Mouse (Mus musculus) MEL (cell line): ENCODE results near the gene 6330409D20Rik. TPM values are rescaled to one million over a fixed set of nuclear protein-coding genes. Genes with fewer than 3 reads are reported as not detected.
A peak's percentile ranks its signal among the peaks of the same experiment; 100 is the strongest.

Experiments
- DNase-seq: peaks from one replicate; pipeline ENCODE4 v3.0.0; 2011; ENCODE audit warnings: low read depth, low spot score
- H3K27ac ChIP-seq: 2 replicates; pipeline ENCODE4 v1.5.1; 2012; ENCODE audit warnings: low read depth, mild to moderate bottlenecking, control low read depth, low read length, moderate library complexity; ENCODE audit not compliant: control insufficient read depth
- H3K27me3 ChIP-seq, 2 experiments: fragments of 150-350 bp in 1 of 2; sonication (generic) in 1 of 2; 2 replicates each; pipeline ENCODE4 v1.6.1; 2012; ENCODE audit warnings: low read length in 2 of 2, mild to moderate bottlenecking in 2 of 2, improper control_type of control experiment in 1 of 2, moderate library complexity in 1 of 2; ENCODE audit not compliant: insufficient read depth in 2 of 2, control insufficient read depth in 1 of 2
- H3K36me3 ChIP-seq, 2 experiments: 2 replicates each; pipeline ENCODE4 v1.6.1; 2012 to 2014; ENCODE audit warnings: low read length in 2 of 2, improper control_type of control experiment in 1 of 2, inconsistent platforms in 1 of 2, mild to moderate bottlenecking in 1 of 2; ENCODE audit not compliant: insufficient read depth in 2 of 2, control insufficient read depth in 1 of 2
- H3K4me1 ChIP-seq, 2 experiments: fragments of 150-350 bp in 1 of 2; sonication (generic) in 1 of 2; 2 replicates each; pipeline ENCODE4 v1.6.1; 2012; ENCODE audit warnings: low read length in 2 of 2, improper control_type of control experiment in 1 of 2, mild to moderate bottlenecking in 1 of 2; ENCODE audit not compliant: insufficient read depth in 2 of 2, control insufficient read depth in 1 of 2
- H3K4me3 ChIP-seq, 2 experiments: fragments of 150-350 bp in 1 of 2; sonication (generic) in 1 of 2; 2 replicates each; pipeline ENCODE4 v1.5.1; 2012; ENCODE audit warnings: low read depth in 2 of 2, low read length in 2 of 2, mild to moderate bottlenecking in 2 of 2, moderate library complexity in 2 of 2, control low read depth in 1 of 2, improper control_type of control experiment in 1 of 2; ENCODE audit not compliant: control insufficient read depth in 1 of 2, insufficient read depth in 1 of 2
- H3K79me2 ChIP-seq: 2 replicates; pipeline ENCODE4 v1.6.1; 2012; ENCODE audit warnings: mild to moderate bottlenecking, low read length, moderate library complexity; ENCODE audit not compliant: control insufficient read depth, poor library complexity, insufficient read depth
- H3K9ac ChIP-seq: 2 replicates; pipeline ENCODE4 v1.6.1; 2012; ENCODE audit warnings: low read depth, mild to moderate bottlenecking, control low read depth, low read length, moderate library complexity; ENCODE audit not compliant: control insufficient read depth, poor library complexity, severe bottlenecking
- H3K9me3 ChIP-seq: fragments of 150-350 bp; sonication (generic); replicated peaks from 2 replicates; pipeline ENCODE4 v1.6.1; 2012; ENCODE audit warnings: mild to moderate bottlenecking, low read length, improper control_type of control experiment, moderate library complexity; ENCODE audit not compliant: insufficient read depth
- BHLHE40 ChIP-seq: IDR thresholded peaks from 2 replicates; pipeline ENCODE4 v1.6.1; 2012; ENCODE audit warnings: low read depth, mild to moderate bottlenecking, inconsistent platforms, low read length, improper control_type of control experiment, borderline replicate concordance
- CHD1 ChIP-seq: IDR thresholded peaks from 2 replicates; pipeline ENCODE4 v1.6.1; 2012; ENCODE audit warnings: low read depth, mild to moderate bottlenecking, inconsistent platforms, low read length, improper control_type of control experiment
- CHD2 ChIP-seq: IDR thresholded peaks from 2 replicates; pipeline ENCODE4 v1.6.1; 2011; ENCODE audit warnings: low read length, improper control_type of control experiment
- CTCF ChIP-seq, 3 experiments: IDR thresholded peaks in 2 of 3; conservative IDR thresholded peaks in 1 of 3; 2 replicates each; pipeline ENCODE4 v1.5.1; 2011 to 2012; ENCODE audit warnings: low read length in 3 of 3, low read depth in 2 of 3, mild to moderate bottlenecking in 2 of 3, improper control_type of control experiment in 1 of 3, inconsistent platforms in 1 of 3, mixed read lengths in 1 of 3, moderate library complexity in 1 of 3; ENCODE audit not compliant: control insufficient read depth in 1 of 3, insufficient read depth in 1 of 3, poor library complexity in 1 of 3, severe bottlenecking in 1 of 3
- E2F4 ChIP-seq: IDR thresholded peaks from 2 replicates; pipeline ENCODE4 v1.6.1; 2011; ENCODE audit warnings: low read depth, low read length, improper control_type of control experiment, borderline replicate concordance
- ELF1 ChIP-seq: IDR thresholded peaks from 2 replicates; pipeline ENCODE4 v1.6.1; 2014; ENCODE audit warnings: low read depth, mild to moderate bottlenecking, inconsistent platforms, low read length, improper control_type of control experiment, moderate library complexity
- EP300 ChIP-seq, 2 experiments: IDR thresholded peaks; 2 replicates each; pipeline ENCODE4 v1.6.1; 2011; ENCODE audit warnings: improper control_type of control experiment in 2 of 2, low read length in 2 of 2, low read depth in 1 of 2, mild to moderate bottlenecking in 1 of 2
- HCFC1 ChIP-seq: IDR thresholded peaks from 2 replicates; pipeline ENCODE4 v1.6.1; 2012; ENCODE audit warnings: low read depth, mild to moderate bottlenecking, inconsistent platforms, low read length, improper control_type of control experiment, moderate library complexity
- JUND ChIP-seq: IDR thresholded peaks from 2 replicates; pipeline ENCODE4 v1.6.1; 2011; ENCODE audit warnings: low read depth, mild to moderate bottlenecking, improper control_type of control experiment, low read length
- MAFK ChIP-seq: IDR thresholded peaks from 2 replicates; pipeline ENCODE4 v1.6.1; 2011; ENCODE audit warnings: low read depth, mild to moderate bottlenecking, low read length, improper control_type of control experiment, borderline replicate concordance
- MAX ChIP-seq: IDR thresholded peaks from 2 replicates; pipeline ENCODE4 v1.6.1; 2011; ENCODE audit warnings: low read length, improper control_type of control experiment
- MEF2A ChIP-seq: IDR thresholded peaks from 2 replicates; pipeline ENCODE4 v1.6.1; 2014; ENCODE audit warnings: low read depth, mild to moderate bottlenecking, inconsistent platforms, low read length, improper control_type of control experiment; ENCODE audit not compliant: poor library complexity, insufficient replicate concordance, severe bottlenecking; ENCODE audit errors: extremely low read depth
- MXI1 ChIP-seq: IDR thresholded peaks from 2 replicates; pipeline ENCODE4 v1.6.1; 2011; ENCODE audit warnings: mild to moderate bottlenecking, low read depth, low read length, improper control_type of control experiment
- MYB ChIP-seq: IDR thresholded peaks from 2 replicates; pipeline ENCODE4 v1.6.1; 2011; ENCODE audit warnings: mild to moderate bottlenecking, low read depth, low read length, improper control_type of control experiment
- MYC ChIP-seq: IDR thresholded peaks from 2 replicates; pipeline ENCODE4 v1.6.1; 2011; ENCODE audit warnings: low read depth, mild to moderate bottlenecking, low read length, improper control_type of control experiment, moderate library complexity
- NELFE ChIP-seq: IDR thresholded peaks from 2 replicates; pipeline ENCODE4 v1.6.1; 2011; ENCODE audit warnings: low read depth, low read length, improper control_type of control experiment
- POLR2A ChIP-seq, 2 experiments: IDR thresholded peaks; 2 replicates each; pipeline ENCODE4 v1.6.1; 2011 to 2012; ENCODE audit warnings: low read length in 2 of 2, mild to moderate bottlenecking in 2 of 2, control low read depth in 1 of 2, improper control_type of control experiment in 1 of 2, low read depth in 1 of 2, moderate library complexity in 1 of 2; ENCODE audit not compliant: control insufficient read depth in 1 of 2, insufficient read depth in 1 of 2, poor library complexity in 1 of 2
- POLR2AphosphoS2 ChIP-seq: IDR thresholded peaks from 2 replicates; pipeline ENCODE4 v1.6.1; 2011; ENCODE audit warnings: low read length, improper control_type of control experiment
- RAD21 ChIP-seq: IDR thresholded peaks from 2 replicates; pipeline ENCODE4 v1.6.1; 2011; ENCODE audit warnings: mild to moderate bottlenecking, low read depth, low read length, improper control_type of control experiment
- RCOR1 ChIP-seq: IDR thresholded peaks from 2 replicates; pipeline ENCODE4 v1.6.1; 2012; ENCODE audit warnings: low read depth, mild to moderate bottlenecking, inconsistent platforms, low read length, improper control_type of control experiment
- SIN3A ChIP-seq: IDR thresholded peaks from 2 replicates; pipeline ENCODE4 v1.6.1; 2012; ENCODE audit warnings: low read length, improper control_type of control experiment, inconsistent platforms
- SMC3 ChIP-seq: IDR thresholded peaks from 2 replicates; pipeline ENCODE4 v1.6.1; 2011; ENCODE audit warnings: low read depth, low read length, improper control_type of control experiment
- TAL1 ChIP-seq: IDR thresholded peaks from 2 replicates; pipeline ENCODE4 v1.6.1; 2012; ENCODE audit warnings: mild to moderate bottlenecking, inconsistent platforms, low read length, moderate library complexity, mixed read lengths
- TCF12 ChIP-seq: IDR thresholded peaks from 2 replicates; pipeline ENCODE4 v1.6.1; 2014; ENCODE audit warnings: low read depth, mild to moderate bottlenecking, inconsistent platforms, low read length, improper control_type of control experiment, moderate library complexity
- UBTF ChIP-seq: IDR thresholded peaks from 2 replicates; pipeline ENCODE4 v1.6.1; 2012; ENCODE audit warnings: low read depth, mild to moderate bottlenecking, inconsistent platforms, low read length, improper control_type of control experiment, moderate library complexity, borderline replicate concordance; ENCODE audit not compliant: insufficient read depth
- USF1 ChIP-seq: IDR thresholded peaks from 2 replicates; pipeline ENCODE4 v1.6.1; 2014; ENCODE audit warnings: low read depth, mild to moderate bottlenecking, inconsistent platforms, low read length, improper control_type of control experiment, moderate library complexity
- USF2 ChIP-seq, 2 experiments: IDR thresholded peaks; 2 replicates each; pipeline ENCODE4 v1.6.1; 2011 to 2012; ENCODE audit warnings: improper control_type of control experiment in 2 of 2, low read length in 2 of 2, borderline replicate concordance in 1 of 2, inconsistent platforms in 1 of 2, low read depth in 1 of 2, mild to moderate bottlenecking in 1 of 2; ENCODE audit not compliant: insufficient read depth in 1 of 2
- ZC3H11A ChIP-seq: IDR thresholded peaks from 2 replicates; pipeline ENCODE4 v1.6.1; 2012; ENCODE audit warnings: low read depth, mild to moderate bottlenecking, inconsistent platforms, low read length, improper control_type of control experiment
- ZKSCAN1 ChIP-seq: IDR thresholded peaks from 2 replicates; pipeline ENCODE4 v1.6.1; 2012; ENCODE audit warnings: low read depth, mild to moderate bottlenecking, inconsistent platforms, low read length, improper control_type of control experiment, moderate library complexity
- ZNF384 ChIP-seq: IDR thresholded peaks from 2 replicates; pipeline ENCODE4 v1.6.1; 2012; ENCODE audit warnings: low read depth, mild to moderate bottlenecking, inconsistent platforms, low read length, improper control_type of control experiment
- polyA plus RNA-seq, 2 experiments: library from polyadenylated mRNA; stranded (reverse) in 1 of 2; unstranded in 1 of 2; fragments of >175 nt in 1 of 2; fragments of >200 nt in 1 of 2; gene quantifications; 2 replicates each; pipeline versions ENCODE4 v1.2.1 to v1.2.4; 2012; ENCODE audit warnings: low replicate concordance in 2 of 2, low read depth in 1 of 2; ENCODE audit not compliant: insufficient read length in 2 of 2, insufficient read depth in 1 of 2, missing spikeins in 1 of 2
- total RNA-seq: library from RNA; depleted of rRNA; stranded (reverse); fragments of 300-350 nt; gene quantifications from 2 replicates; pipeline ENCODE4 v1.2.3, GENCODE M21; 2012

The 6330409D20Rik gene
- total and polyA plus RNA-seq, 3 experiments = not detected

GRCm38 (mm10) chr2:32779714-32780113, 38.9 kb upstream of the 6330409D20Rik start:
- no peak overlapping the region for H3K9ac ChIP-seq
- H3K4me1 ChIP-seq = peaks cover 0 to 5% of the 10 kb centered on the region in 2 experiments; a peak in 2 of 4 replicates
- no peaks in the 10 kb centered on the region for H3K27me3 ChIP-seq
- no peak overlapping the region for H3K27ac ChIP-seq
- no peak for DNase-seq
- TF ChIP-seq MYC = no peak
- TF ChIP-seq E2F4 = no peak
- no peak for TF ChIP-seq TCF12
- no peak for TF ChIP-seq BHLHE40
- no peak for TF ChIP-seq ZKSCAN1
- TF ChIP-seq RCOR1 = no peak
- TF ChIP-seq RAD21 = no peak
- TF ChIP-seq ZNF384 = no peak
- no peak for TF ChIP-seq CTCF (IDR thresholded peaks at IDR 0.05 in 2 of 3, conservative IDR thresholded peaks at IDR 0.05 in 1 of 3; ENCODE audit: control insufficient read depth in 1 of 3, insufficient read depth in 1 of 3, low read depth in 2 of 3, low read length in 3 of 3, poor library complexity in 1 of 3, severe bottlenecking in 1 of 3)
- no peak for TF ChIP-seq NELFE
- TF ChIP-seq SIN3A = no peak
- no peak for TF ChIP-seq EP300 (IDR thresholded peaks at IDR 0.05; ENCODE audit: low read depth in 1 of 2, low read length in 2 of 2)
- TF ChIP-seq TAL1 = no peak
- no peaks in the 10 kb centered on the region for H3K36me3 ChIP-seq
- no peak overlapping the region for H3K4me3 ChIP-seq
- H3K79me2 ChIP-seq = no peaks in the 10 kb centered on the region; the same call in 1 of the 2 replicates
- H3K9me3 ChIP-seq = no peaks in the 10 kb centered on the region

GRCm38 (mm10) chr2:32779131-32779530, 38.3 kb upstream of the 6330409D20Rik start:
- H3K9ac ChIP-seq = no peak overlapping the region
- DNase-seq = peak; percentile 28
- TF ChIP-seq UBTF = no peak
- TF ChIP-seq NELFE = no peak
- no peak for TF ChIP-seq ELF1
- no peak for TF ChIP-seq POLR2AphosphoS2
- TF ChIP-seq USF1 = no peak
- no peak for TF ChIP-seq USF2 (IDR thresholded peaks at IDR 0.05; ENCODE audit: borderline replicate concordance in 1 of 2, insufficient read depth in 1 of 2, low read depth in 1 of 2, low read length in 2 of 2)
- TF ChIP-seq MEF2A = no peak
- no peak for TF ChIP-seq MAX
- TF ChIP-seq RAD21 = peak; percentile 33
- TF ChIP-seq TCF12 = no peak
- no peak for TF ChIP-seq POLR2A (IDR thresholded peaks at IDR 0.05; ENCODE audit: control insufficient read depth in 1 of 2, insufficient read depth in 1 of 2, low read depth in 1 of 2, low read length in 2 of 2, poor library complexity in 1 of 2)
- TF ChIP-seq CTCF (IDR thresholded peaks at IDR 0.05 in 2 of 3, conservative IDR thresholded peaks at IDR 0.05 in 1 of 3; ENCODE audit: control insufficient read depth in 1 of 3, insufficient read depth in 1 of 3, low read depth in 2 of 3, low read length in 3 of 3, poor library complexity in 1 of 3, severe bottlenecking in 1 of 3) = peak; percentile 13 to 59 (median 59); a peak in 5 of 6 replicates
- no peak for TF ChIP-seq EP300 (IDR thresholded peaks at IDR 0.05; ENCODE audit: low read depth in 1 of 2, low read length in 2 of 2)
- no peak for TF ChIP-seq MYC
- no peak for TF ChIP-seq TAL1
- TF ChIP-seq ZKSCAN1 = no peak
- TF ChIP-seq MXI1 = no peak
- peak; percentile 50 for TF ChIP-seq SMC3
- TF ChIP-seq CHD1 = no peak
- no peak for TF ChIP-seq MYB
- TF ChIP-seq SIN3A = no peak
- TF ChIP-seq BHLHE40 = no peak
- TF ChIP-seq RCOR1 = no peak
- TF ChIP-seq ZNF384 = no peak
- no peak for TF ChIP-seq HCFC1
- TF ChIP-seq CHD2 = no peak
- TF ChIP-seq MAFK = no peak
- TF ChIP-seq ZC3H11A = peak; percentile 33
- TF ChIP-seq JUND = no peak

More at GRCm38 (mm10) chr2:32779131-32779530, 38.3 kb upstream of the 6330409D20Rik start:
- no peak overlapping the region for H3K4me3 ChIP-seq
- H3K79me2 ChIP-seq = no peaks in the 10 kb centered on the region; the same call in 1 of the 2 replicates
- peaks cover 0 to 5% of the 10 kb centered on the region in 2 experiments; a peak in 2 of 4 replicates for H3K4me1 ChIP-seq
- no peaks in the 10 kb centered on the region for H3K27me3 ChIP-seq
- no peaks in the 10 kb centered on the region for H3K9me3 ChIP-seq
- H3K27ac ChIP-seq = no peak overlapping the region
- H3K36me3 ChIP-seq = no peaks in the 10 kb centered on the region
